Mouse (Mus musculus): ENCODE measurements around the gene Ctsd. TPM values are rescaled to one million over a fixed set of nuclear protein-coding genes. Genes with fewer than 3 reads are reported as not detected.

Gene Ctsd
- polyA plus RNA-seq, 1 experiment from 2014 or later: 267 TPM

GRCm38 (mm10) chr7:142425641-142426213 lies 37.9 kb upstream of the Ctsd start:
- Histone ChIP-seq H3K4me1 (ENCODE audit: control insufficient read depth, insufficient read depth, low read length) (peaks cover 8% of the 10 kb centered on the region), H3K36me3 (ENCODE audit: control insufficient read depth, insufficient read depth, low read length) (no peaks in the 10 kb centered on the region), H3K4me3 (ENCODE audit: low read depth, low read length) (no peak overlapping the region), H3K27ac (ENCODE audit: low read length) (no peak overlapping the region), H3K27me3 (ENCODE audit: control insufficient read depth, insufficient read depth, low read length) (no peaks in the 10 kb centered on the region), H3K9me3 (ENCODE audit: control insufficient read depth, low read depth, low read length) (no peaks in the 10 kb centered on the region), H3K9ac (replicated peaks; ENCODE audit: low read depth, low read length) (no peak overlapping the region), H3K4me2 (replicated peaks; ENCODE audit: low read depth, low read length) (no peak overlapping the region)
- ATAC-seq (ENCODE audit: insufficient number of reproducible peaks, insufficient read depth, low FRiP score, low read depth): no peak
- 69% methylated on average over 11 of the region's 11 CpGs for WGBS

GRCm38 (mm10) chr7:142421826-142422225 lies 34.0 kb upstream of the Ctsd start:
- Histone ChIP-seq H3K9ac (replicated peaks; ENCODE audit: low read depth, low read length) (no peak overlapping the region), H3K36me3 (ENCODE audit: control insufficient read depth, insufficient read depth, low read length) (no peaks in the 10 kb centered on the region), H3K27me3 (ENCODE audit: control insufficient read depth, insufficient read depth, low read length) (no peaks in the 10 kb centered on the region), H3K4me2 (replicated peaks; ENCODE audit: low read depth, low read length) (no peak overlapping the region), H3K27ac (ENCODE audit: low read length) (no peak overlapping the region), H3K4me1 (ENCODE audit: control insufficient read depth, insufficient read depth, low read length) (no peaks in the 10 kb centered on the region), H3K4me3 (ENCODE audit: low read depth, low read length) (no peak overlapping the region), H3K9me3 (ENCODE audit: control insufficient read depth, low read depth, low read length) (no peaks in the 10 kb centered on the region)
- no peak for ATAC-seq (ENCODE audit: insufficient number of reproducible peaks, insufficient read depth, low FRiP score, low read depth)
- 71% methylated on average over 2 of the region's 2 CpGs for WGBS

GRCm38 (mm10) chr7:142419887-142420286 lies 32.0 kb upstream of the Ctsd start:
- 74% methylated on average over 5 of the region's 5 CpGs for WGBS
- H3K27ac ChIP-seq (ENCODE audit: low read length): no peak overlapping the region
- H3K9me3 ChIP-seq (ENCODE audit: control insufficient read depth, low read depth, low read length): no peaks in the 10 kb centered on the region
- no peaks in the 10 kb centered on the region for H3K36me3 ChIP-seq (ENCODE audit: control insufficient read depth, insufficient read depth, low read length)
- H3K9ac ChIP-seq (replicated peaks; ENCODE audit: low read depth, low read length): no peak overlapping the region
- no peaks in the 10 kb centered on the region for H3K4me1 ChIP-seq (ENCODE audit: control insufficient read depth, insufficient read depth, low read length)
- no peak overlapping the region for H3K4me2 ChIP-seq (replicated peaks; ENCODE audit: low read depth, low read length)
- ATAC-seq (ENCODE audit: insufficient number of reproducible peaks, insufficient read depth, low FRiP score, low read depth): no peak
- no peaks in the 10 kb centered on the region for H3K27me3 ChIP-seq (ENCODE audit: control insufficient read depth, insufficient read depth, low read length)
- H3K4me3 ChIP-seq (ENCODE audit: low read depth, low read length): no peak overlapping the region

- no peak for ATAC-seq (ENCODE audit: insufficient number of reproducible peaks, insufficient read depth, low FRiP score, low read depth)
- Histone ChIP-seq H3K36me3 (ENCODE audit: control insufficient read depth, insufficient read depth, low read length) (no peaks in the 10 kb centered on the region), H3K27me3 (ENCODE audit: control insufficient read depth, insufficient read depth, low read length) (no peaks in the 10 kb centered on the region), H3K4me2 (replicated peaks; ENCODE audit: low read depth, low read length) (no peak overlapping the region), H3K4me3 (ENCODE audit: low read depth, low read length) (no peak overlapping the region), H3K9me3 (ENCODE audit: control insufficient read depth, low read depth, low read length) (no peaks in the 10 kb centered on the region), H3K4me1 (ENCODE audit: control insufficient read depth, insufficient read depth, low read length) (no peaks in the 10 kb centered on the region), H3K9ac (replicated peaks; ENCODE audit: low read depth, low read length) (no peak overlapping the region), H3K27ac (ENCODE audit: low read length) (no peak overlapping the region)
- 90% methylated on average over 8 of the region's 8 CpGs for WGBS
Measured at GRCm38 (mm10) chr7:142418679-142419078, 30.8 kb upstream of the Ctsd start.

- Histone ChIP-seq H3K4me3 (ENCODE audit: low read depth, low read length) (no peak overlapping the region), H3K27me3 (ENCODE audit: control insufficient read depth, insufficient read depth, low read length) (no peaks in the 10 kb centered on the region), H3K4me1 (ENCODE audit: control insufficient read depth, insufficient read depth, low read length) (no peaks in the 10 kb centered on the region), H3K4me2 (replicated peaks; ENCODE audit: low read depth, low read length) (no peak overlapping the region), H3K36me3 (ENCODE audit: control insufficient read depth, insufficient read depth, low read length) (no peaks in the 10 kb centered on the region), H3K9me3 (ENCODE audit: control insufficient read depth, low read depth, low read length) (no peaks in the 10 kb centered on the region), H3K27ac (ENCODE audit: low read length) (no peak overlapping the region), H3K9ac (replicated peaks; ENCODE audit: low read depth, low read length) (no peak overlapping the region)
- no peak for ATAC-seq (ENCODE audit: insufficient number of reproducible peaks, insufficient read depth, low FRiP score, low read depth)
- WGBS: 89% methylated on average over 2 of the region's 2 CpGs
Measured at GRCm38 (mm10) chr7:142418027-142418426, 30.2 kb upstream of the Ctsd start.

- Histone ChIP-seq H3K9ac (replicated peaks; ENCODE audit: low read depth, low read length) (no peak overlapping the region), H3K4me1 (ENCODE audit: control insufficient read depth, insufficient read depth, low read length) (no peaks in the 10 kb centered on the region), H3K9me3 (ENCODE audit: control insufficient read depth, low read depth, low read length) (no peaks in the 10 kb centered on the region), H3K27me3 (ENCODE audit: control insufficient read depth, insufficient read depth, low read length) (no peaks in the 10 kb centered on the region), H3K27ac (ENCODE audit: low read length) (no peak overlapping the region), H3K36me3 (ENCODE audit: control insufficient read depth, insufficient read depth, low read length) (no peaks in the 10 kb centered on the region), H3K4me3 (ENCODE audit: low read depth, low read length) (no peak overlapping the region), H3K4me2 (replicated peaks; ENCODE audit: low read depth, low read length) (no peak overlapping the region)
- no peak for ATAC-seq (ENCODE audit: insufficient number of reproducible peaks, insufficient read depth, low FRiP score, low read depth)
- 74% methylated on average over 3 of the region's 3 CpGs for WGBS
Measured at GRCm38 (mm10) chr7:142416225-142416624, 28.4 kb upstream of the Ctsd start.

- 60% methylated on average over 4 of the region's 4 CpGs for WGBS
- no peak for ATAC-seq (ENCODE audit: insufficient number of reproducible peaks, insufficient read depth, low FRiP score, low read depth)
- no peak overlapping the region for H3K27ac ChIP-seq (ENCODE audit: low read length)
- H3K9me3 ChIP-seq (ENCODE audit: control insufficient read depth, low read depth, low read length): no peaks in the 10 kb centered on the region
- no peaks in the 10 kb centered on the region for H3K27me3 ChIP-seq (ENCODE audit: control insufficient read depth, insufficient read depth, low read length)
- H3K4me2 ChIP-seq (replicated peaks; ENCODE audit: low read depth, low read length): no peak overlapping the region
- no peak overlapping the region for H3K9ac ChIP-seq (replicated peaks; ENCODE audit: low read depth, low read length)
- no peak overlapping the region for H3K4me3 ChIP-seq (ENCODE audit: low read depth, low read length)
- H3K4me1 ChIP-seq (ENCODE audit: control insufficient read depth, insufficient read depth, low read length): no peaks in the 10 kb centered on the region
- H3K36me3 ChIP-seq (ENCODE audit: control insufficient read depth, insufficient read depth, low read length): no peaks in the 10 kb centered on the region
Measured at GRCm38 (mm10) chr7:142415314-142415713, 27.5 kb upstream of the Ctsd start.

GRCm38 (mm10) chr7:142413285-142413684 lies 25.4 kb upstream of the Ctsd start:
- Histone ChIP-seq H3K27me3 (ENCODE audit: control insufficient read depth, insufficient read depth, low read length) (no peaks in the 10 kb centered on the region), H3K4me1 (ENCODE audit: control insufficient read depth, insufficient read depth, low read length) (no peaks in the 10 kb centered on the region), H3K36me3 (ENCODE audit: control insufficient read depth, insufficient read depth, low read length) (no peaks in the 10 kb centered on the region), H3K4me2 (replicated peaks; ENCODE audit: low read depth, low read length) (no peak overlapping the region), H3K9me3 (ENCODE audit: control insufficient read depth, low read depth, low read length) (no peaks in the 10 kb centered on the region), H3K9ac (replicated peaks; ENCODE audit: low read depth, low read length) (no peak overlapping the region), H3K4me3 (ENCODE audit: low read depth, low read length) (no peak overlapping the region), H3K27ac (ENCODE audit: low read length) (no peak overlapping the region)
- ATAC-seq (ENCODE audit: insufficient number of reproducible peaks, insufficient read depth, low FRiP score, low read depth): no peak
- WGBS: 85% methylated on average over 6 of the region's 6 CpGs

- Histone ChIP-seq H3K9me3 (ENCODE audit: control insufficient read depth, low read depth, low read length) (no peaks in the 10 kb centered on the region), H3K4me1 (ENCODE audit: control insufficient read depth, insufficient read depth, low read length) (no peaks in the 10 kb centered on the region), H3K27ac (ENCODE audit: low read length) (no peak overlapping the region), H3K36me3 (ENCODE audit: control insufficient read depth, insufficient read depth, low read length) (no peaks in the 10 kb centered on the region), H3K4me3 (ENCODE audit: low read depth, low read length) (no peak overlapping the region), H3K4me2 (replicated peaks; ENCODE audit: low read depth, low read length) (no peak overlapping the region), H3K9ac (replicated peaks; ENCODE audit: low read depth, low read length) (no peak overlapping the region), H3K27me3 (ENCODE audit: control insufficient read depth, insufficient read depth, low read length) (no peaks in the 10 kb centered on the region)
- WGBS: 83% methylated on average over 3 of the region's 3 CpGs
- no peak for ATAC-seq (ENCODE audit: insufficient number of reproducible peaks, insufficient read depth, low FRiP score, low read depth)
Measured at GRCm38 (mm10) chr7:142409603-142410002, 21.8 kb upstream of the Ctsd start.
